Mouse (Mus musculus): ENCODE results near the gene Olfr10. TPM values are rescaled to one million over a fixed set of nuclear protein-coding genes. Genes with fewer than 3 reads are reported as not detected.

Olfr10 gene
- polyA plus RNA-seq, 1 experiment from 2014 or later = not detected

- Histone ChIP-seq H3K27ac (ENCODE audit: low read depth, low read length) (no peak overlapping the region), H3K9me3 (ENCODE audit: control insufficient read depth, low read length) (no peaks in the 10 kb centered on the region), H3K27me3 (ENCODE audit: control insufficient read depth, insufficient read depth, low read length) (no peaks in the 10 kb centered on the region), H3K9ac (ENCODE audit: low read depth, low read length) (no peak overlapping the region), H3K4me3 (ENCODE audit: low read depth, low read length) (no peak overlapping the region), H3K36me3 (ENCODE audit: control insufficient read depth, insufficient read depth, low read length) (no peaks in the 10 kb centered on the region), H3K4me1 (replicated peaks; ENCODE audit: control insufficient read depth, insufficient read depth, low read length) (no peaks in the 10 kb centered on the region), H3K4me2 (replicated peaks; ENCODE audit: low read depth, low read length) (no peak overlapping the region)
- DNase-seq (ENCODE audit: low spot score) (no peak), ATAC-seq (ENCODE audit: low FRiP score) (no peak)
- WGBS = 74% methylated on average over 4 of the region's 4 CpGs
Measured at GRCm38 (mm10) chr11:49337150-49337832, 32.8 kb downstream of the Olfr10 start.

Other genes starting within 250 kb of the Olfr10 start
- not detected in 2 replicates for gene Tgtp2, start 240.5 kb upstream of the Olfr10 start, polyA plus RNA-seq (2014; fragmentation: Nextera tagmentation; extraction: Ambion mirVana)
- gene Ifi47, start 228.2 kb upstream of the Olfr10 start, polyA plus RNA-seq (2014; fragmentation: Nextera tagmentation; extraction: Ambion mirVana) = 0.20 and 0.71 TPM in 2 replicates
- gene Olfr1396, start 189.9 kb upstream of the Olfr10 start, polyA plus RNA-seq (2014; fragmentation: Nextera tagmentation; extraction: Ambion mirVana) = not detected in 2 replicates
- gene Olfr1395, start 162.5 kb upstream of the Olfr10 start, polyA plus RNA-seq (2014; fragmentation: Nextera tagmentation; extraction: Ambion mirVana) = not detected in 2 replicates
- gene Olfr1394, start 150.4 kb upstream of the Olfr10 start, polyA plus RNA-seq (2014; fragmentation: Nextera tagmentation; extraction: Ambion mirVana) = not detected in 2 replicates
- gene Btnl9, start 117.6 kb upstream of the Olfr10 start, polyA plus RNA-seq (2014; fragmentation: Nextera tagmentation; extraction: Ambion mirVana) = 0.10 TPM in 1 of 2 replicates, not detected in the other
- 59.0 and 63.2 TPM in 2 replicates for gene Zfp62, start 101.4 kb upstream of the Olfr10 start, polyA plus RNA-seq (2014; fragmentation: Nextera tagmentation; extraction: Ambion mirVana)
- gene Mgat1, start 60.5 kb upstream of the Olfr10 start, polyA plus RNA-seq (2014; fragmentation: Nextera tagmentation; extraction: Ambion mirVana) = 28.7 and 31.0 TPM in 2 replicates
- not detected in 2 replicates for gene Olfr1393, start 26.4 kb upstream of the Olfr10 start, polyA plus RNA-seq (2014; fragmentation: Nextera tagmentation; extraction: Ambion mirVana)
- gene Olfr1392, start 19.5 kb upstream of the Olfr10 start, polyA plus RNA-seq (2014; fragmentation: Nextera tagmentation; extraction: Ambion mirVana) = not detected in 2 replicates
- gene Olfr1391, start 18.0 kb downstream of the Olfr10 start, polyA plus RNA-seq (2014; fragmentation: Nextera tagmentation; extraction: Ambion mirVana) = not detected in 2 replicates
- not detected in 2 replicates for gene Olfr1390, start 30.4 kb downstream of the Olfr10 start, polyA plus RNA-seq (2014; fragmentation: Nextera tagmentation; extraction: Ambion mirVana)
- gene Olfr1389, start 118.3 kb downstream of the Olfr10 start, polyA plus RNA-seq (2014; fragmentation: Nextera tagmentation; extraction: Ambion mirVana) = not detected in 2 replicates
- 0.07 TPM in 1 of 2 replicates, not detected in the other for gene Olfr1388, start 131.9 kb downstream of the Olfr10 start, polyA plus RNA-seq (2014; fragmentation: Nextera tagmentation; extraction: Ambion mirVana)
- not detected in 2 replicates for gene Olfr1387, start 150.6 kb downstream of the Olfr10 start, polyA plus RNA-seq (2014; fragmentation: Nextera tagmentation; extraction: Ambion mirVana)
- not detected in 2 replicates for gene Olfr1386, start 160.3 kb downstream of the Olfr10 start, polyA plus RNA-seq (2014; fragmentation: Nextera tagmentation; extraction: Ambion mirVana)
- gene Olfr1385, start 184.3 kb downstream of the Olfr10 start, polyA plus RNA-seq (2014; fragmentation: Nextera tagmentation; extraction: Ambion mirVana) = not detected in 2 replicates
- not detected in 2 replicates for gene Olfr1384, start 202.0 kb downstream of the Olfr10 start, polyA plus RNA-seq (2014; fragmentation: Nextera tagmentation; extraction: Ambion mirVana)
- not detected in 2 replicates for gene Olfr1383, start 214.9 kb downstream of the Olfr10 start, polyA plus RNA-seq (2014; fragmentation: Nextera tagmentation; extraction: Ambion mirVana)
- gene Olfr1382, start 223.5 kb downstream of the Olfr10 start, polyA plus RNA-seq (2014; fragmentation: Nextera tagmentation; extraction: Ambion mirVana) = not detected in 2 replicates
- not detected in 2 replicates for gene Olfr1381, start 238.7 kb downstream of the Olfr10 start, polyA plus RNA-seq (2014; fragmentation: Nextera tagmentation; extraction: Ambion mirVana)

All from hindbrain, embryonic 11.5 days (tissue).